Mouse (Mus musculus): ENCODE data around the gene Fam168a.

Gene Fam168a

GRCm38 (mm10) chr7:100685061-100686030 is 21.1 kb upstream of the Fam168a start:
- Histone ChIP-seq H3K4me1 (replicated peaks; ENCODE audit: low read depth, low read length) (peaks cover 10% of the 10 kb centered on the region), H3K27me3 (ENCODE audit: insufficient read depth, low read length) (no peaks in the 10 kb centered on the region), H3K4me3 (replicated peaks; ENCODE audit: low read length) (no peak overlapping the region), H3K9me3 (ENCODE audit: low read length) (no peaks in the 10 kb centered on the region), H3K36me3 (ENCODE audit: insufficient read depth, low read length) (no peaks in the 10 kb centered on the region)
- TF ChIP-seq NANOG (IDR thresholded peaks at IDR 0.05; ENCODE audit: borderline replicate concordance, low read length) (no peak), POU5F1 (IDR thresholded peaks at IDR 0.05; ENCODE audit: borderline replicate concordance, low read length) (no peak), CTCF (conservative IDR thresholded peaks at IDR 0.05; ENCODE audit: low read length) (peak; percentile 60)

GRCm38 (mm10) chr7:100688471-100688870 is 18.0 kb upstream of the Fam168a start:
- no peaks in the 10 kb centered on the region for H3K9me3 ChIP-seq (ENCODE audit: low read length)
- H3K27me3 ChIP-seq (ENCODE audit: insufficient read depth, low read length): no peaks in the 10 kb centered on the region
- H3K36me3 ChIP-seq (ENCODE audit: insufficient read depth, low read length): no peaks in the 10 kb centered on the region
- TF ChIP-seq NANOG (IDR thresholded peaks at IDR 0.05; ENCODE audit: borderline replicate concordance, low read length) (no peak), POU5F1 (IDR thresholded peaks at IDR 0.05; ENCODE audit: borderline replicate concordance, low read length) (no peak), CTCF (conservative IDR thresholded peaks at IDR 0.05; ENCODE audit: low read length) (no peak)
- no peak overlapping the region for H3K4me3 ChIP-seq (replicated peaks; ENCODE audit: low read length)
- H3K4me1 ChIP-seq (replicated peaks; ENCODE audit: low read depth, low read length): peaks cover 9% of the 10 kb centered on the region

- Histone ChIP-seq H3K4me1 (replicated peaks; ENCODE audit: low read depth, low read length) (peaks cover 7% of the 10 kb centered on the region; the same call in 1 of the 2 replicates), H3K9me3 (ENCODE audit: low read length) (peaks cover 6% of the 10 kb centered on the region), H3K27me3 (ENCODE audit: insufficient read depth, low read length) (no peaks in the 10 kb centered on the region), H3K36me3 (ENCODE audit: insufficient read depth, low read length) (no peaks in the 10 kb centered on the region), H3K4me3 (replicated peaks; ENCODE audit: low read length) (no peak overlapping the region)
- no peak for TF ChIP-seq CTCF (conservative IDR thresholded peaks at IDR 0.05; ENCODE audit: low read length)
- no peak for TF ChIP-seq NANOG (IDR thresholded peaks at IDR 0.05; ENCODE audit: borderline replicate concordance, low read length)
- no peak for TF ChIP-seq POU5F1 (IDR thresholded peaks at IDR 0.05; ENCODE audit: borderline replicate concordance, low read length)
These were observed 13.2 kb upstream of the Fam168a start for GRCm38 (mm10) chr7:100693199-100693598.

- peak; percentile 52; the same call in 1 of the 2 replicates for TF ChIP-seq NANOG (IDR thresholded peaks at IDR 0.05; ENCODE audit: borderline replicate concordance, low read length)
- TF ChIP-seq CTCF (conservative IDR thresholded peaks at IDR 0.05; ENCODE audit: low read length): no peak
- no peak for TF ChIP-seq POU5F1 (IDR thresholded peaks at IDR 0.05; ENCODE audit: borderline replicate concordance, low read length)
- H3K4me1 ChIP-seq (replicated peaks; ENCODE audit: low read depth, low read length): peaks cover 53% of the 10 kb centered on the region
- H3K36me3 ChIP-seq (ENCODE audit: insufficient read depth, low read length): no peaks in the 10 kb centered on the region
- 0 out of 2 replicates have a peak overlapping the region, but pooled peaks have one; percentile 23 for H3K4me3 ChIP-seq (replicated peaks; ENCODE audit: low read length)
- H3K9me3 ChIP-seq (ENCODE audit: low read length): peaks cover 8% of the 10 kb centered on the region
- H3K27me3 ChIP-seq (ENCODE audit: insufficient read depth, low read length): no peaks in the 10 kb centered on the region
These were observed 6.4 kb upstream of the Fam168a start for GRCm38 (mm10) chr7:100699771-100700770.

GRCm38 (mm10) chr7:100706883-100707480 is 547 bp downstream of the Fam168a start:
- no peaks in the 10 kb centered on the region for H3K36me3 ChIP-seq (ENCODE audit: insufficient read depth, low read length)
- H3K27me3 ChIP-seq (ENCODE audit: insufficient read depth, low read length): no peaks in the 10 kb centered on the region
- peaks cover 69% of the 10 kb centered on the region for H3K4me1 ChIP-seq (replicated peaks; ENCODE audit: low read depth, low read length)
- no peak for TF ChIP-seq NANOG (IDR thresholded peaks at IDR 0.05; ENCODE audit: borderline replicate concordance, low read length)
- TF ChIP-seq POU5F1 (IDR thresholded peaks at IDR 0.05; ENCODE audit: borderline replicate concordance, low read length): no peak
- no peak for TF ChIP-seq CTCF (conservative IDR thresholded peaks at IDR 0.05; ENCODE audit: low read length)
- H3K4me3 ChIP-seq (replicated peaks; ENCODE audit: low read length): peak overlapping the region; percentile 97
- H3K9me3 ChIP-seq (ENCODE audit: low read length): no peaks in the 10 kb centered on the region

- Histone ChIP-seq H3K4me1 (replicated peaks; ENCODE audit: low read depth, low read length) (peaks cover 51% of the 10 kb centered on the region), H3K36me3 (ENCODE audit: insufficient read depth, low read length) (peaks cover 7% of the 10 kb centered on the region; the same call in 1 of the 2 replicates), H3K9me3 (ENCODE audit: low read length) (no peaks in the 10 kb centered on the region), H3K4me3 (replicated peaks; ENCODE audit: low read length) (no peak overlapping the region), H3K27me3 (ENCODE audit: insufficient read depth, low read length) (no peaks in the 10 kb centered on the region)
- TF ChIP-seq CTCF (conservative IDR thresholded peaks at IDR 0.05; ENCODE audit: low read length) (no peak), NANOG (IDR thresholded peaks at IDR 0.05; ENCODE audit: borderline replicate concordance, low read length) (no peak), POU5F1 (IDR thresholded peaks at IDR 0.05; ENCODE audit: borderline replicate concordance, low read length) (no peak)
These were observed 12.3 kb downstream of the Fam168a start for GRCm38 (mm10) chr7:100718741-100719140.

GRCm38 (mm10) chr7:100722268-100722667 is 15.8 kb downstream of the Fam168a start:
- Histone ChIP-seq H3K36me3 (ENCODE audit: insufficient read depth, low read length) (no peaks in the 10 kb centered on the region), H3K27me3 (ENCODE audit: insufficient read depth, low read length) (no peaks in the 10 kb centered on the region), H3K9me3 (ENCODE audit: low read length) (no peaks in the 10 kb centered on the region), H3K4me1 (replicated peaks; ENCODE audit: low read depth, low read length) (peaks cover 68% of the 10 kb centered on the region), H3K4me3 (replicated peaks; ENCODE audit: low read length) (peak overlapping the region; percentile 30; the same call in 1 of the 2 replicates)
- TF ChIP-seq CTCF (conservative IDR thresholded peaks at IDR 0.05; ENCODE audit: low read length): no peak
- TF ChIP-seq POU5F1 (IDR thresholded peaks at IDR 0.05; ENCODE audit: borderline replicate concordance, low read length): no peak
- no peak for TF ChIP-seq NANOG (IDR thresholded peaks at IDR 0.05; ENCODE audit: borderline replicate concordance, low read length)

Measured in E14TG2a.4 (cell line).